Mouse (Mus musculus): Measurements from ENCODE around the gene Gja5. TPM values are rescaled to one million over a fixed set of nuclear protein-coding genes. Genes with fewer than 3 reads are reported as not detected.

Gene Gja5
- polyA plus RNA-seq, 1 experiment, result 0.48 TPM

GRCm38 (mm10) chr3:96997770-96998169, 93.3 kb downstream of the Gja5 start:
- TF ChIP-seq POLR2A (IDR thresholded peaks at IDR 0.05; ENCODE audit: extremely low read depth, insufficient read depth, low read length) (no peak), CTCF (IDR thresholded peaks at IDR 0.05; ENCODE audit: extremely low read depth, insufficient read depth, low read length) (no peak)
- H3K4me3 ChIP-seq (ENCODE audit: insufficient read depth, low read length), result no peak overlapping the region
- no peaks in the 10 kb centered on the region for H3K4me1 ChIP-seq (ENCODE audit: control insufficient read depth, insufficient read depth, low read length)
- no peak overlapping the region for H3K27ac ChIP-seq (ENCODE audit: insufficient read depth, low read length)

GRCm38 (mm10) chr3:97003111-97003510, 98.6 kb downstream of the Gja5 start:
- H3K27ac ChIP-seq (ENCODE audit: insufficient read depth, low read length), result no peak overlapping the region
- no peak for TF ChIP-seq POLR2A (IDR thresholded peaks at IDR 0.05; ENCODE audit: extremely low read depth, insufficient read depth, low read length)
- no peak for TF ChIP-seq CTCF (IDR thresholded peaks at IDR 0.05; ENCODE audit: extremely low read depth, insufficient read depth, low read length)
- no peak overlapping the region for H3K4me3 ChIP-seq (ENCODE audit: insufficient read depth, low read length)
- no peaks in the 10 kb centered on the region for H3K4me1 ChIP-seq (ENCODE audit: control insufficient read depth, insufficient read depth, low read length)

- Histone ChIP-seq H3K4me1 (ENCODE audit: control insufficient read depth, insufficient read depth, low read length) (no peaks in the 10 kb centered on the region), H3K4me3 (ENCODE audit: insufficient read depth, low read length) (no peak overlapping the region), H3K27ac (ENCODE audit: insufficient read depth, low read length) (no peak overlapping the region)
- TF ChIP-seq CTCF (IDR thresholded peaks at IDR 0.05; ENCODE audit: extremely low read depth, insufficient read depth, low read length), result no peak
These were observed 100.0 kb downstream of the Gja5 start for GRCm38 (mm10) chr3:97004509-97004908.

- H3K27ac ChIP-seq (ENCODE audit: insufficient read depth, low read length), result no peak overlapping the region
- H3K4me3 ChIP-seq (ENCODE audit: insufficient read depth, low read length), result no peak overlapping the region
- TF ChIP-seq POLR2A (IDR thresholded peaks at IDR 0.05; ENCODE audit: extremely low read depth, insufficient read depth, low read length) (no peak), CTCF (IDR thresholded peaks at IDR 0.05; ENCODE audit: extremely low read depth, insufficient read depth, low read length) (no peak)
- H3K4me1 ChIP-seq (ENCODE audit: control insufficient read depth, insufficient read depth, low read length), result no peaks in the 10 kb centered on the region
These were observed 102.5 kb downstream of the Gja5 start for GRCm38 (mm10) chr3:97007010-97007448.

- H3K4me1 ChIP-seq (ENCODE audit: control insufficient read depth, insufficient read depth, low read length), result no peaks in the 10 kb centered on the region
- TF ChIP-seq POLR2A (IDR thresholded peaks at IDR 0.05; ENCODE audit: extremely low read depth, insufficient read depth, low read length) (no peak), CTCF (IDR thresholded peaks at IDR 0.05; ENCODE audit: extremely low read depth, insufficient read depth, low read length) (no peak)
- H3K4me3 ChIP-seq (ENCODE audit: insufficient read depth, low read length), result no peak overlapping the region
- H3K27ac ChIP-seq (ENCODE audit: insufficient read depth, low read length), result no peak overlapping the region
These were observed 120.7 kb downstream of the Gja5 start for GRCm38 (mm10) chr3:97025226-97025625.

GRCm38 (mm10) chr3:97032053-97032496, 127.6 kb downstream of the Gja5 start:
- TF ChIP-seq POLR2A (IDR thresholded peaks at IDR 0.05; ENCODE audit: extremely low read depth, insufficient read depth, low read length) (no peak), CTCF (IDR thresholded peaks at IDR 0.05; ENCODE audit: extremely low read depth, insufficient read depth, low read length) (no peak)
- Histone ChIP-seq H3K4me3 (ENCODE audit: insufficient read depth, low read length) (no peak overlapping the region), H3K27ac (ENCODE audit: insufficient read depth, low read length) (no peak overlapping the region), H3K4me1 (ENCODE audit: control insufficient read depth, insufficient read depth, low read length) (no peaks in the 10 kb centered on the region)

- H3K4me3 ChIP-seq (ENCODE audit: insufficient read depth, low read length), result no peak overlapping the region
- no peak for TF ChIP-seq CTCF (IDR thresholded peaks at IDR 0.05; ENCODE audit: extremely low read depth, insufficient read depth, low read length)
- no peak for TF ChIP-seq POLR2A (IDR thresholded peaks at IDR 0.05; ENCODE audit: extremely low read depth, insufficient read depth, low read length)
- H3K4me1 ChIP-seq (ENCODE audit: control insufficient read depth, insufficient read depth, low read length), result no peaks in the 10 kb centered on the region
- H3K27ac ChIP-seq (ENCODE audit: insufficient read depth, low read length), result no peak overlapping the region
These were observed 131.1 kb downstream of the Gja5 start for GRCm38 (mm10) chr3:97035558-97035957.

- no peak for TF ChIP-seq CTCF (IDR thresholded peaks at IDR 0.05; ENCODE audit: extremely low read depth, insufficient read depth, low read length)
- no peak for TF ChIP-seq POLR2A (IDR thresholded peaks at IDR 0.05; ENCODE audit: extremely low read depth, insufficient read depth, low read length)
- H3K4me1 ChIP-seq (ENCODE audit: control insufficient read depth, insufficient read depth, low read length), result no peaks in the 10 kb centered on the region
- H3K27ac ChIP-seq (ENCODE audit: insufficient read depth, low read length), result no peak overlapping the region
- no peak overlapping the region for H3K4me3 ChIP-seq (ENCODE audit: insufficient read depth, low read length)
These were observed 132.6 kb downstream of the Gja5 start for GRCm38 (mm10) chr3:97037119-97037518.

GRCm38 (mm10) chr3:97039721-97040120, 135.2 kb downstream of the Gja5 start:
- no peak overlapping the region for H3K27ac ChIP-seq (ENCODE audit: insufficient read depth, low read length)
- H3K4me3 ChIP-seq (ENCODE audit: insufficient read depth, low read length), result no peak overlapping the region
- no peaks in the 10 kb centered on the region for H3K4me1 ChIP-seq (ENCODE audit: control insufficient read depth, insufficient read depth, low read length)
- TF ChIP-seq CTCF (IDR thresholded peaks at IDR 0.05; ENCODE audit: extremely low read depth, insufficient read depth, low read length) (no peak), POLR2A (IDR thresholded peaks at IDR 0.05; ENCODE audit: extremely low read depth, insufficient read depth, low read length) (no peak)

GRCm38 (mm10) chr3:97044188-97044587, 139.7 kb downstream of the Gja5 start:
- TF ChIP-seq POLR2A (IDR thresholded peaks at IDR 0.05; ENCODE audit: extremely low read depth, insufficient read depth, low read length) (no peak), CTCF (IDR thresholded peaks at IDR 0.05; ENCODE audit: extremely low read depth, insufficient read depth, low read length) (no peak)
- no peaks in the 10 kb centered on the region for H3K4me1 ChIP-seq (ENCODE audit: control insufficient read depth, insufficient read depth, low read length)
- no peak overlapping the region for H3K4me3 ChIP-seq (ENCODE audit: insufficient read depth, low read length)
- no peak overlapping the region for H3K27ac ChIP-seq (ENCODE audit: insufficient read depth, low read length)
